Mouse (Mus musculus): ENCODE measurements around the gene Dph1. TPM values are rescaled to one million over a fixed set of nuclear protein-coding genes. Genes with fewer than 3 reads are reported as not detected.

Dph1 gene
- total RNA-seq, 1 experiment = 32.8 TPM

DNA sequence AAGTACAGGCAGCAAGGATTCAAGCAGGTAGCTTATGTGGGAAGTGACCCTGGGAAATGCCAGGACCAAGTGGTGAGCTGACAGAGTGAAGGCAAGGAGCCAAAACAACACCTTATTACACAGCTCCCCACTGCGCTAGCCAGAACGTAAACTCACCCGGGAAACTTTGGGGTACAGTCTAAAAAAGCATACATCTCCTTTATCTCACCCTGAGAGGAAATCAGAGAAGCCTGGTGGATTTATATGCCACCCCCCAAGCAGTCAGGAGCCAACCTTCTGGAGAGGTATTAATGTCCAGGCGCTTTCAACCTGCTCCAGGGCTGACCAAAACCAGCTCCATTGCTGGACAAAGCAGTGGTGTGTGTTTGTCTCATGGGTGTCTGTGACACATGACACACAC is 12.9 kb upstream of the Dph1 start:
- Histone ChIP-seq H3K9me3 (ENCODE audit: control insufficient read depth, insufficient read depth, low read depth, low read length) (no peaks in the 10 kb centered on the region), H3K4me1 (ENCODE audit: control insufficient read depth in 2 of 2, insufficient read depth in 2 of 2, low read length in 2 of 2, poor library complexity in 1 of 2) (peaks cover 4 to 28% of the 10 kb centered on the region in 2 experiments; a peak in 2 of 4 replicates), H3K9ac (ENCODE audit: insufficient read depth, low read depth, low read length, poor library complexity, severe bottlenecking) (no peak overlapping the region), H3K36me3 (ENCODE audit: control insufficient read depth, insufficient read depth, low read length, poor library complexity, severe bottlenecking) (no peaks in the 10 kb centered on the region), H3K4me3 (ENCODE audit: insufficient read depth in 1 of 2, low read depth in 1 of 2, low read length in 2 of 2, poor library complexity in 1 of 2, severe bottlenecking in 1 of 2) (no peak overlapping the region), H3K27ac (ENCODE audit: insufficient read depth, low read depth, low read length, poor library complexity, severe bottlenecking) (no peak overlapping the region)
- TF ChIP-seq HCFC1 (IDR thresholded peaks at IDR 0.05; ENCODE audit: borderline replicate concordance, insufficient read depth, low read length) (no peak), MAFK (IDR thresholded peaks at IDR 0.05; ENCODE audit: insufficient read depth, low read depth, low read length) (no peak), ZC3H11A (IDR thresholded peaks at IDR 0.05; ENCODE audit: borderline replicate concordance, low read depth, low read length) (no peak), ZNF384 (IDR thresholded peaks at IDR 0.05; ENCODE audit: low read depth, low read length) (no peak), CHD2 (IDR thresholded peaks at IDR 0.05; ENCODE audit: low read depth, low read length) (no peak)
- in situ Hi-C loops (cut with MboI; ENCODE audit: low sequenced_read_pairs in 2 of 2, unreplicated experiment in 2 of 2) = no loop called here
- DNase-seq (ENCODE audit: low read depth, low spot score) = no peak

GRCm38 (mm10) chr11:75201721-75202120 is 10.7 kb upstream of the Dph1 start:
- no peak overlapping the region for H3K4me3 ChIP-seq (ENCODE audit: insufficient read depth in 1 of 2, low read depth in 1 of 2, low read length in 2 of 2, poor library complexity in 1 of 2, severe bottlenecking in 1 of 2)
- no peaks in the 10 kb centered on the region for H3K9me3 ChIP-seq (ENCODE audit: control insufficient read depth, insufficient read depth, low read depth, low read length)
- no peak for DNase-seq (ENCODE audit: low read depth, low spot score)
- peaks cover 6 to 24% of the 10 kb centered on the region in 2 experiments for H3K4me1 ChIP-seq (ENCODE audit: control insufficient read depth in 2 of 2, insufficient read depth in 2 of 2, low read length in 2 of 2, poor library complexity in 1 of 2)
- TF ChIP-seq ZNF384 (IDR thresholded peaks at IDR 0.05; ENCODE audit: low read depth, low read length) (no peak), MAFK (IDR thresholded peaks at IDR 0.05; ENCODE audit: insufficient read depth, low read depth, low read length) (no peak), HCFC1 (IDR thresholded peaks at IDR 0.05; ENCODE audit: borderline replicate concordance, insufficient read depth, low read length) (no peak), CHD2 (IDR thresholded peaks at IDR 0.05; ENCODE audit: low read depth, low read length) (no peak), ZC3H11A (IDR thresholded peaks at IDR 0.05; ENCODE audit: borderline replicate concordance, low read depth, low read length) (no peak)
- H3K9ac ChIP-seq (ENCODE audit: insufficient read depth, low read depth, low read length, poor library complexity, severe bottlenecking) = no peak overlapping the region
- H3K27ac ChIP-seq (ENCODE audit: insufficient read depth, low read depth, low read length, poor library complexity, severe bottlenecking) = no peak overlapping the region
- in situ Hi-C loops (cut with MboI; ENCODE audit: low sequenced_read_pairs in 2 of 2, unreplicated experiment in 2 of 2) = no loop called here
- no peaks in the 10 kb centered on the region for H3K36me3 ChIP-seq (ENCODE audit: control insufficient read depth, insufficient read depth, low read length, poor library complexity, severe bottlenecking)

DNA sequence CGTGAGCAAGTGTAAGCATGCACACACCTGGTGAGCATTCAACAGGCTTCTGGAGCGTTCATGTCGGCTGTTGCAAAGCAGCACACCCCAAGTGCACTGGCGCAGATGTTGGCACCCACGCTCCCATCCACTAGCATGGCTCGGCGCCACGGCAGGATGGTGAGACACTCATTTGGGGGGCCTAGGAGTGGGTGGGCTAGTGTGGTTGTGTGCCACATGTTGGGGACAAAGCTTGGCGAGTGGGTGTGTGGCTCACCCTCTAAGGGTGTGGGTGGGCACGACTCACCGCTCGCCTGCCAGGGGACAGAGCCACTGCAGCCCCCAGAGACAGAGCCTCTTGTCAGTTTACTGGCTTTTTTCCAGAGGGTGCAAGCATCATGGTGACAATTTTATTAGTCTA is 9.9 kb upstream of the Dph1 start:
- no peak overlapping the region for H3K27ac ChIP-seq (ENCODE audit: insufficient read depth, low read depth, low read length, poor library complexity, severe bottlenecking)
- H3K9ac ChIP-seq (ENCODE audit: insufficient read depth, low read depth, low read length, poor library complexity, severe bottlenecking) = no peak overlapping the region
- H3K36me3 ChIP-seq (ENCODE audit: control insufficient read depth, insufficient read depth, low read length, poor library complexity, severe bottlenecking) = no peaks in the 10 kb centered on the region
- no peak overlapping the region for H3K4me3 ChIP-seq (ENCODE audit: insufficient read depth in 1 of 2, low read depth in 1 of 2, low read length in 2 of 2, poor library complexity in 1 of 2, severe bottlenecking in 1 of 2)
- no peaks in the 10 kb centered on the region for H3K9me3 ChIP-seq (ENCODE audit: control insufficient read depth, insufficient read depth, low read depth, low read length)
- in situ Hi-C loops (cut with MboI; ENCODE audit: low sequenced_read_pairs in 2 of 2, unreplicated experiment in 2 of 2) = no loop called here
- no peak for TF ChIP-seq CHD2 (IDR thresholded peaks at IDR 0.05; ENCODE audit: low read depth, low read length)
- no peak for TF ChIP-seq ZNF384 (IDR thresholded peaks at IDR 0.05; ENCODE audit: low read depth, low read length)
- no peak for TF ChIP-seq MAFK (IDR thresholded peaks at IDR 0.05; ENCODE audit: insufficient read depth, low read depth, low read length)
- no peak for TF ChIP-seq ZC3H11A (IDR thresholded peaks at IDR 0.05; ENCODE audit: borderline replicate concordance, low read depth, low read length)
- TF ChIP-seq HCFC1 (IDR thresholded peaks at IDR 0.05; ENCODE audit: borderline replicate concordance, insufficient read depth, low read length) = no peak
- H3K4me1 ChIP-seq (ENCODE audit: control insufficient read depth in 2 of 2, insufficient read depth in 2 of 2, low read length in 2 of 2, poor library complexity in 1 of 2) = peaks cover 6 to 21% of the 10 kb centered on the region in 2 experiments
- DNase-seq (ENCODE audit: low read depth, low spot score) = no peak

DNA sequence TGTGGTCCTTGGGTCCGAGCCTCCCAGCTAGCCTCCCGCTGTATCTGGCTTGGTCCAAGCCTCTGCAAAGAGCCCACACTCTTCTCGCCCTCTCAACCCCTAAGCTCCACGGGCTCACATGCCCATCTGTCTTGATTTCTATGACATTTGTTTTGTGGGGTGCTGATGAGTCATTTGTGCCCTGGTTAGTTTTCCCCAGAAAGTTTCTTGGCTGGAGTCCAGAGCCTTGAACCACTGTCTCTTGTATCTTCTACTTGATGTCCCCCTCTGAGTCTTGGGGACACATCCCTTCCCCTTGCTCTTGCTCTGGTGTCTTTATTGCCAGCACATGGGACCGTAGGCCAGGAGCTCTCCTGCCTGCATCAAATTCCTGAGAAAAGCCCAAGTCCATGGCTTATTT is 8.9 kb upstream of the Dph1 start:
- in situ Hi-C loops (cut with MboI; ENCODE audit: low sequenced_read_pairs in 2 of 2, unreplicated experiment in 2 of 2) = no loop called here
- H3K27ac ChIP-seq (ENCODE audit: insufficient read depth, low read depth, low read length, poor library complexity, severe bottlenecking) = no peak overlapping the region
- DNase-seq (ENCODE audit: low read depth, low spot score) = no peak
- no peaks in the 10 kb centered on the region for H3K9me3 ChIP-seq (ENCODE audit: control insufficient read depth, insufficient read depth, low read depth, low read length)
- peaks cover 2 to 23% of the 10 kb centered on the region in 2 experiments; a peak in 3 of 4 replicates for H3K4me1 ChIP-seq (ENCODE audit: control insufficient read depth in 2 of 2, insufficient read depth in 2 of 2, low read length in 2 of 2, poor library complexity in 1 of 2)
- H3K9ac ChIP-seq (ENCODE audit: insufficient read depth, low read depth, low read length, poor library complexity, severe bottlenecking) = no peak overlapping the region
- H3K36me3 ChIP-seq (ENCODE audit: control insufficient read depth, insufficient read depth, low read length, poor library complexity, severe bottlenecking) = no peaks in the 10 kb centered on the region
- H3K4me3 ChIP-seq (ENCODE audit: insufficient read depth in 1 of 2, low read depth in 1 of 2, low read length in 2 of 2, poor library complexity in 1 of 2, severe bottlenecking in 1 of 2) = no peak overlapping the region
- TF ChIP-seq MAFK (IDR thresholded peaks at IDR 0.05; ENCODE audit: insufficient read depth, low read depth, low read length) (no peak), ZNF384 (IDR thresholded peaks at IDR 0.05; ENCODE audit: low read depth, low read length) (no peak)

GRCm38 (mm10) chr11:75198792-75199191 is 7.8 kb upstream of the Dph1 start:
- Histone ChIP-seq H3K4me3 (ENCODE audit: insufficient read depth in 1 of 2, low read depth in 1 of 2, low read length in 2 of 2, poor library complexity in 1 of 2, severe bottlenecking in 1 of 2) (no peak overlapping the region), H3K27ac (ENCODE audit: insufficient read depth, low read depth, low read length, poor library complexity, severe bottlenecking) (no peak overlapping the region), H3K9ac (ENCODE audit: insufficient read depth, low read depth, low read length, poor library complexity, severe bottlenecking) (no peak overlapping the region), H3K4me1 (ENCODE audit: control insufficient read depth in 2 of 2, insufficient read depth in 2 of 2, low read length in 2 of 2, poor library complexity in 1 of 2) (peaks cover 2 to 19% of the 10 kb centered on the region in 2 experiments; a peak in 3 of 4 replicates), H3K36me3 (ENCODE audit: control insufficient read depth, insufficient read depth, low read length, poor library complexity, severe bottlenecking) (no peaks in the 10 kb centered on the region), H3K9me3 (ENCODE audit: control insufficient read depth, insufficient read depth, low read depth, low read length) (no peaks in the 10 kb centered on the region)
- DNase-seq (ENCODE audit: low read depth, low spot score) = no peak
- no peak for TF ChIP-seq ZC3H11A (IDR thresholded peaks at IDR 0.05; ENCODE audit: borderline replicate concordance, low read depth, low read length)
- TF ChIP-seq CHD2 (IDR thresholded peaks at IDR 0.05; ENCODE audit: low read depth, low read length) = no peak
- TF ChIP-seq MAFK (IDR thresholded peaks at IDR 0.05; ENCODE audit: insufficient read depth, low read depth, low read length) = no peak
- no peak for TF ChIP-seq HCFC1 (IDR thresholded peaks at IDR 0.05; ENCODE audit: borderline replicate concordance, insufficient read depth, low read length)
- TF ChIP-seq ZNF384 (IDR thresholded peaks at IDR 0.05; ENCODE audit: low read depth, low read length) = no peak
- in situ Hi-C loops (cut with MboI; ENCODE audit: low sequenced_read_pairs in 2 of 2, unreplicated experiment in 2 of 2) = no loop called here

All from ES-E14 (cell line).